Mouse (Mus musculus) c-Kit-negative CD71-positive TER-119-positive erythroid progenitor cells, embryonic 14.5 days (primary cell): ENCODE results near the gene 4933417A18Rik.
"Not testable (repeated sequence)": the region's sequence is repeated elsewhere in the genome, so short reads cannot be mapped to it uniquely, and the experiment has no call there.

ENCODE experiments used
- DNase-seq: peaks from one replicate; pipeline ENCODE4 v3.0.0-alpha.2; 2013; ENCODE audit warnings: low read depth, low spot score

4933417A18Rik gene

GRCm38 (mm10) chr13:34973770-34974169 is 49.6 kb downstream of the 4933417A18Rik start:
- DNase-seq: no peak

GRCm38 (mm10) chr13:34976116-34976515 is 51.9 kb downstream of the 4933417A18Rik start:
- DNase-seq: no peak

GRCm38 (mm10) chr13:34977410-34977809 is 53.2 kb downstream of the 4933417A18Rik start:
- DNase-seq: no peak

- not testable (repeated sequence) for DNase-seq
These were observed 54.4 kb downstream of the 4933417A18Rik start for GRCm38 (mm10) chr13:34978635-34979034.

- DNase-seq: not testable (repeated sequence)
These were observed 59.3 kb downstream of the 4933417A18Rik start for GRCm38 (mm10) chr13:34983479-34983878.

- no peak for DNase-seq
These were observed 67.5 kb downstream of the 4933417A18Rik start for GRCm38 (mm10) chr13:34991581-34992273.

- no peak for DNase-seq
These were observed 68.9 kb downstream of the 4933417A18Rik start for GRCm38 (mm10) chr13:34993085-34993484.

GRCm38 (mm10) chr13:34993595-34993982 is 69.4 kb downstream of the 4933417A18Rik start:
- no peak for DNase-seq

GRCm38 (mm10) chr13:34993983-34994811 is 70.0 kb downstream of the 4933417A18Rik start:
- DNase-seq: peak; percentile 83

GRCm38 (mm10) chr13:34995925-34996324 is 71.7 kb downstream of the 4933417A18Rik start:
- DNase-seq: no peak
